Mouse (Mus musculus) small intestine, adult 2 months (tissue): ENCODE data around the gene Pigz.

Experiments
- CTCF ChIP-seq: fragments of 200-500 bp; IDR thresholded peaks from 2 replicates; pipeline ENCODE4 v1.5.1; 2012; ENCODE audit warnings: low read depth, mild to moderate bottlenecking, control low read depth, inconsistent platforms, low read length, moderate library complexity, mixed read lengths; ENCODE audit not compliant: insufficient replicate concordance, insufficient read length; ENCODE audit errors: extremely low read depth
- POLR2A ChIP-seq: fragments of 200-500 bp; IDR thresholded peaks from 2 replicates; pipeline ENCODE4 v1.6.1; 2012; ENCODE audit warnings: low read depth, mild to moderate bottlenecking, control low read depth, inconsistent platforms, low read length, moderate library complexity

- TF ChIP-seq POLR2A, result no peak
- no peak for TF ChIP-seq CTCF
Observed at GRCm38 (mm10) chr16:31945372-31945771, 11.7 kb downstream of the Pigz start.
